Mouse (Mus musculus) forebrain, embryonic 14.5 days (tissue): ENCODE measurements around the gene Fkbp6. TPM values are rescaled to one million over a fixed set of nuclear protein-coding genes. Genes with fewer than 3 reads are reported as not detected.

ENCODE experiments used
- ATAC-seq: fragments of 200-750 bp; cut with Nextera tagmentation; 2 replicates; pipeline ENCODE4 v1.8.0; 2017; ENCODE audit warnings: mild to moderate bottlenecking, moderate library complexity
- DNase-seq: peaks from one replicate; pipeline ENCODE4 v3.0.0-alpha.2; 2015; ENCODE audit warnings: low spot score
- H3K27ac ChIP-seq: fragments of 300-500 bp; sonication (generic); 2 replicates; pipeline ENCODE4 v1.5.1; 2014; ENCODE audit warnings: low read depth, mild to moderate bottlenecking, control low read depth, low read length, moderate library complexity
- H3K27me3 ChIP-seq: fragments of 300-500 bp; sonication (generic); replicated peaks from 2 replicates; pipeline ENCODE4 v1.6.1; 2014; ENCODE audit warnings: low read length, control low read depth, mixed read lengths; ENCODE audit not compliant: control insufficient read depth, insufficient read depth
- H3K36me3 ChIP-seq: fragments of 300-500 bp; sonication (generic); 2 replicates; pipeline ENCODE4 v1.6.1; 2014; ENCODE audit warnings: low read length, control low read depth; ENCODE audit not compliant: control insufficient read depth, insufficient read depth
- H3K4me1 ChIP-seq: fragments of 300-500 bp; sonication (generic); 2 replicates; pipeline ENCODE4 v1.6.1; 2014; ENCODE audit warnings: antibody characterized with exemption, low read length, control low read depth; ENCODE audit not compliant: control insufficient read depth, insufficient read depth
- H3K4me2 ChIP-seq: fragments of 300-500 bp; sonication (generic); 2 replicates; pipeline ENCODE4 v1.6.1; 2014; ENCODE audit warnings: mild to moderate bottlenecking, control low read depth, low read length
- H3K4me3 ChIP-seq: fragments of 300-500 bp; sonication (generic); 2 replicates; pipeline ENCODE4 v1.5.1; 2014; ENCODE audit warnings: low read depth, low read length, control low read depth
- H3K9ac ChIP-seq: fragments of 300-500 bp; sonication (generic); 2 replicates; pipeline ENCODE4 v1.6.1; 2014; ENCODE audit warnings: mild to moderate bottlenecking, low read length, control low read depth, moderate library complexity
- H3K9me3 ChIP-seq: fragments of 300-500 bp; sonication (generic); replicated peaks from 2 replicates; pipeline ENCODE4 v1.6.1; 2016; ENCODE audit warnings: low read length, control low read depth, mixed read lengths; ENCODE audit not compliant: control insufficient read depth
- WGBS: fragments of 180-500 bp; shearing (Covaris S2); extraction: QIAGEN DNeasy Blood & Tissue Kit; methylation state at CpG from one replicate; pipeline ENCODE4 v1.1.7; 2014; 5-methylcytosine and 5-hydroxymethylcytosine counted together
- polyA plus RNA-seq: library from polyadenylated mRNA; unstranded; fragments of >200 nt; fragmentation: Nextera tagmentation; extraction: Ambion mirVana; gene quantifications from 2 replicates; pipeline ENCODE4 v1.2.1, GENCODE M21; 2014

Gene Fkbp6
- polyA plus RNA-seq, 1 experiment from 2014 or later: not detected

GRCm38 (mm10) chr5:135359772-135360171 lies 9.9 kb upstream of the Fkbp6 start:
- Histone ChIP-seq H3K9ac (no peak overlapping the region), H3K36me3 (no peaks in the 10 kb centered on the region), H3K27me3 (no peaks in the 10 kb centered on the region), H3K4me2 (no peak overlapping the region), H3K9me3 (0 out of 2 replicates have a peak, but pooled peaks cover 4% of the 10 kb centered on the region), H3K4me1 (no peaks in the 10 kb centered on the region), H3K27ac (no peak overlapping the region), H3K4me3 (no peak overlapping the region)
- 100% methylated on average over 2 of the region's 2 CpGs for WGBS
- DNase-seq (no peak), ATAC-seq (no peak)

DNA sequence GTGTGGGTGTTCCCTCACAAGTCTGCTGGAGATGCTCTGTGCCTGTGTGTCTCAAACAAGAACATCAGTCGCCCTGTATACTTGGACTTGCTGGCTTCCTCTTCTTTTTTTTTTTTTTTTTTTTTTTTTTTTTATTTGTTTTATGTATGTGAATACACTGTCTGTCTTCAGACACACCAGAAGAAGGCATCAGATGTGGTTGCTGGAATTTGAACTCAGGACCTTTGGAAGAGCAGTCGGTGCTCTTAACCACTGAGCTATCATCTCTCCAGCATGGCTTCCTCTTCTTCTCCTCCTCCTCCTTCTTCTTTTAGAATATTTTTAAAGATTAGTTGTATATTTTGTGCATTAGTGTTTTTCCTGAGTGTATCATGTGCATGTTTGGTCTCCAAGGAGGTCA lies 7.7 kb upstream of the Fkbp6 start:
- 75% methylated on average over 2 of the region's 2 CpGs for WGBS
- 0 out of 2 replicates have a peak, but pooled peaks cover 4% of the 10 kb centered on the region for H3K9me3 ChIP-seq
- H3K36me3 ChIP-seq: no peaks in the 10 kb centered on the region

DNA sequence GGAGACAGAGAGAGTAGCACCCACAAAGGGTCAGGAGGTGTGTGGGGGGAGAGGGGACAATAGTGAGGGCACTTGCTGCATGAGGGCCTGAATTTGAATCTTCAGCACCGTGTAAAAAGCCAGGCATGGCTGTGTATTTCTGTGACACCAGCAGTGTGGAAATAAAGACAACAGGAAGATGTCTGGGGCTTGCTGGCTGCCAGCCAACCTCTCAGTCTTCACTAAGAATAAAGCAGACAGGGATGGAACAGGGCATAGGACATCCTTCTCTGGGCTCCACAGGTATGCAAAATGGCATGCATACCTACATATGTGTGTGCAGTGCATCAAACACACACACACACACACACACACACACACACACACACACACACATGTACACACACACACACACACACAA lies 6.2 kb upstream of the Fkbp6 start:
- Histone ChIP-seq H3K9me3 (0 out of 2 replicates have a peak, but pooled peaks cover 4% of the 10 kb centered on the region), H3K27ac (no peak overlapping the region), H3K4me2 (no peak overlapping the region), H3K27me3 (no peaks in the 10 kb centered on the region), H3K36me3 (no peaks in the 10 kb centered on the region), H3K4me3 (no peak overlapping the region), H3K9ac (no peak overlapping the region), H3K4me1 (no peaks in the 10 kb centered on the region)
- 39% methylated on average over 1 of the region's 1 CpGs for WGBS
- DNase-seq (peak; percentile 30), ATAC-seq (no peak)

More for the DNA sequence above, 7.7 kb upstream of the Fkbp6 start:
- Histone ChIP-seq H3K27me3 (no peaks in the 10 kb centered on the region), H3K4me3 (no peak overlapping the region), H3K9ac (no peak overlapping the region), H3K4me2 (no peak overlapping the region), H3K27ac (no peak overlapping the region), H3K4me1 (no peaks in the 10 kb centered on the region)
- no peak for ATAC-seq
- DNase-seq: no peak

GRCm38 (mm10) chr5:135353564-135353963 lies 3.7 kb upstream of the Fkbp6 start:
- Histone ChIP-seq H3K27me3 (no peaks in the 10 kb centered on the region), H3K36me3 (no peaks in the 10 kb centered on the region), H3K9ac (no peak overlapping the region), H3K4me1 (no peaks in the 10 kb centered on the region), H3K4me2 (no peak overlapping the region), H3K4me3 (no peak overlapping the region), H3K27ac (no peak overlapping the region), H3K9me3 (0 out of 2 replicates have a peak, but pooled peaks cover 4% of the 10 kb centered on the region)
- no peak for ATAC-seq
- 17% methylated on average over 20 of the region's 20 CpGs for WGBS
- peak; percentile 17 for DNase-seq

- 69% methylated on average over 9 of the region's 9 CpGs for WGBS
- Histone ChIP-seq H3K27me3 (no peaks in the 10 kb centered on the region), H3K9ac (no peak within 1 kb of the TSS), H3K36me3 (no peaks in the 10 kb centered on the region), H3K4me1 (no peaks in the 10 kb centered on the region), H3K4me2 (no peak within 1 kb of the TSS), H3K9me3 (0 out of 2 replicates have a peak, but pooled peaks cover 4% of the 10 kb centered on the region), H3K4me3 (no peak within 1 kb of the TSS), H3K27ac (no peak within 1 kb of the TSS)
- DNase-seq (no peak), ATAC-seq (no peak)
These were observed 3.2 kb upstream of the Fkbp6 start, which contains the start of gene Trim50 for GRCm38 (mm10) chr5:135352995-135353394. Trim50 (plus strand) TSS chr5:135353295.

GRCm38 (mm10) chr5:135351606-135352005 lies 1.8 kb upstream of the Fkbp6 start:
- Histone ChIP-seq H3K4me1 (no peaks in the 10 kb centered on the region), H3K4me3 (no peak overlapping the region), H3K4me2 (no peak overlapping the region), H3K9me3 (no peaks in the 10 kb centered on the region), H3K36me3 (no peaks in the 10 kb centered on the region), H3K27ac (no peak overlapping the region), H3K9ac (no peak overlapping the region), H3K27me3 (no peaks in the 10 kb centered on the region)
- no peak for DNase-seq
- ATAC-seq: no peak
- 87% methylated on average over 13 of the region's 13 CpGs for WGBS

DNA sequence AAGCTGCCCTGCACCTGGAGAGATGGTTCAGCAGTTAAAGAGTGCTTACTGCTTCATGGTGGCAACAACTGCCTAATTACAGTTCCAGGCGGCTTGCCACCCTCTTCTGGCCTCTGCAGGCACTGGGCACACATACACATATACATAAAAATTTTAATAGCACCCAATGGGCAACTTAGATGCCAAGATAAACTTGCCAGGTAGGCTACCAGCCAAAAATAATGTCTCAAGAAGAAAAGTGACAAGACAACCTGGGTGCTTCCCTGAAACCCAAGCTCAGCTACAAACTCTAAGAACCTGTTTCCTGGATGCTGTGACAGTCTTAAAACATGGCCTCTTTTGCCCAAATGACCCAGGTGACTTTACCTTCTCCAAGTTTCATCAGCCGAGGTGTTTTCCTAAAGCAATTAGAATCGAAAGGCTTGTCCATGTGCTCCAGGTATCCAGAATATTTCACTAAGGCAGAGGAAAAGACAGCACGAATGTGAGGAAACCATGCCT lies 2.3 kb downstream of the Fkbp6 start:
- 74% methylated on average over 4 of the region's 4 CpGs for WGBS
- Histone ChIP-seq H3K27me3 (no peaks in the 10 kb centered on the region), H3K4me3 (no peak overlapping the region), H3K36me3 (no peaks in the 10 kb centered on the region), H3K27ac (no peak overlapping the region), H3K4me2 (no peak overlapping the region), H3K9me3 (no peaks in the 10 kb centered on the region), H3K4me1 (no peaks in the 10 kb centered on the region), H3K9ac (no peak overlapping the region)
- no peak for DNase-seq
- ATAC-seq: no peak

DNA sequence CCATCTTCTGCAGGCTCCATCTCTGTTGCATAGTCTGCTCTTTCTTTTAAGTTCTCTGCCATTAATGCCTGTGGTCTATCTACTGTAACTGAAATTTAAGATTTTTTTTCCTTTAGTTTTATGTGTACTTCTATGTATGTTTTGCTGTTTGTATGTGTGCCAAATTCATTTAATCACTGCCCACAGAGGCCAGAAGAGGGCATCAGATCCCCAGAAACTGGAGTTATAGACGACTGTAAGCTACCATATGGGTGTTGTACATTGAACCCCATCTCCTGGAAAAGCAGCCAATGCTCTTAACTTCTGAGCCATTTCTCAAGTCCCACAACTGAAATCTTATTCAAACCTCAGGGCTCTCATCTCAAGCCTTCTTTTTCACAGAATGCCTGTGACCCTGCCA lies 3.4 kb downstream of the Fkbp6 start:
- Histone ChIP-seq H3K4me3 (no peak overlapping the region), H3K4me1 (no peaks in the 10 kb centered on the region), H3K36me3 (no peaks in the 10 kb centered on the region), H3K4me2 (no peak overlapping the region), H3K9ac (no peak overlapping the region), H3K9me3 (no peaks in the 10 kb centered on the region), H3K27ac (no peak overlapping the region), H3K27me3 (no peaks in the 10 kb centered on the region)
- no peak for DNase-seq
- 15% methylated on average over 1 of the region's 1 CpGs for WGBS
- ATAC-seq: no peak

GRCm38 (mm10) chr5:135345989-135346388 lies 3.9 kb downstream of the Fkbp6 start:
- Histone ChIP-seq H3K27me3 (no peaks in the 10 kb centered on the region), H3K4me2 (no peak overlapping the region), H3K27ac (no peak overlapping the region), H3K4me3 (no peak overlapping the region), H3K4me1 (no peaks in the 10 kb centered on the region), H3K9me3 (no peaks in the 10 kb centered on the region), H3K9ac (no peak overlapping the region), H3K36me3 (no peaks in the 10 kb centered on the region)
- DNase-seq (no peak), ATAC-seq (no peak)
- 73% methylated on average over 7 of the region's 7 CpGs for WGBS
